Mouse (Mus musculus): Measurements from ENCODE around the gene Abcg5.

- TF ChIP-seq POLR2A (IDR thresholded peaks at IDR 0.05; ENCODE audit: borderline replicate concordance, insufficient read depth, low read length): no peak
- TF ChIP-seq CTCF (IDR thresholded peaks at IDR 0.05; ENCODE audit: borderline replicate concordance, insufficient read depth, low read depth, low read length): no peak
These were observed 55.1 kb downstream of the Abcg5 start for GRCm38 (mm10) chr17:84627721-84628120.

Measured in cerebellum, adult 2 months (tissue).